Mouse (Mus musculus): ENCODE data around the gene Ankrd55. TPM values are rescaled to one million over a fixed set of nuclear protein-coding genes. Genes with fewer than 3 reads are reported as not detected.

Gene Ankrd55
- polyA plus RNA-seq, 1 experiment from 2014 or later: not detected

DNA sequence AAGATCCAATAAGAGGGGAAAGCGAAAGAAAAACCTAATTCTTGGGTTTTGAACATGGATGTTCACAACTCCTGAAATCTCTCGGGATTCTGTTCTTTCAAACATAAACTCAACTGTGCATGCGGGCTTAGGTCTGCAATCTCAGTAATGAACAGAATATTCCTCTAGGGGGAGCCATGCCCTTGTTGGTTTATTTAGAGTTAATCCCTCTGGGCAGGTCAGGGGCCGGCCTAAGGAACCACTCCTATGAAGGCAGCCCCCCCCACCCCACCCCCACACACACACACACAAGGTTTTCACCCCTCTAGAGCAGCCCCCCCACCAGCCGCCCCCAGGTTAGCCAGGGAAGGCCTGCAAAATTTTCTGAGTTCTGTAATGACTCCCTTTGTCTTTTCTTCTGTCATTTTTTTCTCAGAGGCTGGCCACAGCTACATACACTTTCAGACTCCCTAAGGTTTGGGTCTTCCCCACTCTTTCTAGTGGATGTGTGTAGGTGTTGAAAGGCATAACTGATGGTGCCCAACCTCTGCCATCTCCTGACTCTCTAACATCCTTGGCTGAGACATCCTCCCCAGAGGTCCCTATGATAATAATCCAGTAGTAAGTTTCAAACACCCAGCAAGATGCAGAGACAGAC lies 16.2 kb upstream of the Ankrd55 start:
- ATAC-seq (ENCODE audit: borderline replicate concordance, extremely low read depth, low FRiP score, low TSS enrichment): peak; percentile 65
- H3K9ac ChIP-seq: no peak overlapping the region
- no peak overlapping the region for H3K4me2 ChIP-seq
- H3K4me3 ChIP-seq: no peak overlapping the region
- no peak overlapping the region for H3K27ac ChIP-seq
- no peaks in the 10 kb centered on the region for H3K36me3 ChIP-seq
- WGBS: 14% methylated on average over 5 of the region's 5 CpGs
- H3K9me3 ChIP-seq: no peaks in the 10 kb centered on the region
- H3K27me3 ChIP-seq: no peaks in the 10 kb centered on the region
- 0 out of 2 replicates have a peak, but pooled peaks cover 3% of the 10 kb centered on the region for H3K4me1 ChIP-seq

DNA sequence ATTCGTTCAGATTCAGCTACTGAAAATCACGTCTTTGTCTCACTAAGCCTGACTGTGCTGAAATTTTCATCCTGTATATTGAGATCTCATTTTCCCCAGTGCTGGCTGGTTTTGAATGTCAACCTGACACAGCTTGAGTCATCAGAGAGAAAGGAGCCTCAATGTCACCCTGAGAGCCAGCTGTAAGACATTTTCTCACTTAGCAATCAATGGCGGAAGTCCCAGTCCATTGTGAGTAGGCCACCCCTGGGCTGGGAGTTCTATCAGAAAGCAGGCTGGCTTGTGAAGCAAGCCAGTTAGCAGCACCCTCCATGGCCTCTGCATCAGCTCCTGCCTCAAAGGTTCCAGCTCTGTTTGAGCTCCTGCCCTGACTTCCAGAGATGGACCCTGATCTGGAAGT lies 13.6 kb upstream of the Ankrd55 start:
- no peak overlapping the region for H3K27ac ChIP-seq
- H3K9me3 ChIP-seq: no peaks in the 10 kb centered on the region
- H3K36me3 ChIP-seq: no peaks in the 10 kb centered on the region
- H3K4me3 ChIP-seq: no peak overlapping the region
- no peak for ATAC-seq (ENCODE audit: borderline replicate concordance, extremely low read depth, low FRiP score, low TSS enrichment)
- 85% methylated on average over 3 of the region's 3 CpGs for WGBS
- no peak overlapping the region for H3K9ac ChIP-seq
- H3K27me3 ChIP-seq: no peaks in the 10 kb centered on the region
- H3K4me2 ChIP-seq: no peak overlapping the region
- 0 out of 2 replicates have a peak, but pooled peaks cover 3% of the 10 kb centered on the region for H3K4me1 ChIP-seq

DNA sequence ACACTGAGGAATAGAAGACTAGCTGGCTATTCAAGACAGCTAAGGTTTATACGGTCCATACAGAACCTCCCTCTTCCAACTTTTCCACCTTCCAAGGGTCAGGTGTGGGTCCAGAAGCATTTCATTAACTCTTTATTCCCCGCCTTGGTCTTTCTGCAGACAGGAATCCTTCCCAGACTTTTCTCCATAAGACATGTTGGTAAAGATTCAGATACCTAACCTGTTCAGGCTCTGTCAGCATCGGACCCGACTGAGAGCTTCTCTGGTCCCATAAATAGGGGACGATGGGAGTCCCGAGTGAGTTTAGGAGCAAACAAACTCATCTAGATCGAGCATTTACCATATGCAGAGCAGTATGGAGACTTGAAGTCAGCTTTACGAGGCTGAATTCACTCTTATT lies 12.3 kb upstream of the Ankrd55 start:
- Histone ChIP-seq H3K4me2 (no peak overlapping the region), H3K9me3 (no peaks in the 10 kb centered on the region), H3K27me3 (no peaks in the 10 kb centered on the region), H3K36me3 (no peaks in the 10 kb centered on the region), H3K4me3 (no peak overlapping the region), H3K4me1 (0 out of 2 replicates have a peak, but pooled peaks cover 3% of the 10 kb centered on the region), H3K9ac (no peak overlapping the region), H3K27ac (no peak overlapping the region)
- WGBS: 82% methylated on average over 8 of the region's 8 CpGs
- ATAC-seq (ENCODE audit: borderline replicate concordance, extremely low read depth, low FRiP score, low TSS enrichment): no peak

DNA sequence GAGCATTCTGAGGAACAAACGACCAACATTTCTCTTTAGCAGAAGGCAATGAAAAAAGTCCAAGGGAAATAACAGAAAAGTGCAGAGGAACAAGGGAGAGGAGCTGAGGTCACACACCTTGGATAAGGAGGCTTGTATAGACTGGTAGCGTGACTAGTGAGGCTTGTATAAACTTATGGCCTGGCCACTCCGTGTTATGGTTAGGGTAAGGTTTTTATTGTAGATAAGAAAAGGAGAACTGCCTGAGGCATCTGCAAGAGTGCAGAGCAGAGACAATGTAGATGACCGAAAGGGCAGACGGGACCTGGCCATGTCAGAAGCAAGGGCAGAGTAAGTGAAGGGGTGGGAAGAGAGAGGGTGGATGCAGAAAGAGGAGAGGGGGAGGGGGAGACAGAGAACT lies 10.7 kb upstream of the Ankrd55 start:
- WGBS: 54% methylated on average over 5 of the region's 5 CpGs
- Histone ChIP-seq H3K27ac (no peak overlapping the region), H3K9me3 (no peaks in the 10 kb centered on the region)

DNA sequence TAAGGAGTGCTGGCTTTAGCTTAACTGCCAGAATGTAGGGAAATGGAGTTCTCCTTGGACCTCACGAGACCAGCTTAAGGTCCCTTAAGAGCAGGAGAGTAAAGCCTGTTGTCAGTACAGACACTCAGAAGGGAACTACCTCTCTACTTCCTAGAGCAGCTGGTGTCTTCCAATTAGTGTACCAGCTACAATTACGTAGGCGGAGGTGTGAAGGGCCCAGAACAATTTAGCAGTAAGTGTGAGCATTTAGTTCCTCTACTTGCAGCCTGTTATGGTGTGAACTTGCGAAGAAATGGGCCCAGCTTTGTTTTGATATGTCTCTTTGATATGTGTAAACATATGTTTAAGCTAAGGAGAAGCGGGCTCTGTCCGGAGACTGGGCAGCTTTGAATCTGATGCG lies 10.0 kb upstream of the Ankrd55 start:
- H3K4me3 ChIP-seq: no peak overlapping the region
- H3K4me2 ChIP-seq: no peak overlapping the region
- no peak for ATAC-seq (ENCODE audit: borderline replicate concordance, extremely low read depth, low FRiP score, low TSS enrichment)
- no peaks in the 10 kb centered on the region for H3K9me3 ChIP-seq
- H3K27me3 ChIP-seq: no peaks in the 10 kb centered on the region
- H3K9ac ChIP-seq: no peak overlapping the region
- H3K4me1 ChIP-seq: 0 out of 2 replicates have a peak, but pooled peaks cover 3% of the 10 kb centered on the region
- no peak overlapping the region for H3K27ac ChIP-seq
- H3K36me3 ChIP-seq: no peaks in the 10 kb centered on the region
- 58% methylated on average over 7 of the region's 7 CpGs for WGBS

More for the DNA sequence above, 10.7 kb upstream of the Ankrd55 start:
- Histone ChIP-seq H3K9ac (no peak overlapping the region), H3K36me3 (no peaks in the 10 kb centered on the region), H3K4me2 (no peak overlapping the region), H3K27me3 (no peaks in the 10 kb centered on the region), H3K4me3 (no peak overlapping the region), H3K4me1 (0 out of 2 replicates have a peak, but pooled peaks cover 3% of the 10 kb centered on the region)
- no peak for ATAC-seq (ENCODE audit: borderline replicate concordance, extremely low read depth, low FRiP score, low TSS enrichment)

GRCm38 (mm10) chr13:112287135-112287534 lies 1.1 kb upstream of the Ankrd55 start:
- Histone ChIP-seq H3K9ac (no peak overlapping the region), H3K36me3 (no peaks in the 10 kb centered on the region), H3K27me3 (0 out of 2 replicates have a peak, but pooled peaks cover 3% of the 10 kb centered on the region), H3K4me3 (no peak overlapping the region), H3K9me3 (no peaks in the 10 kb centered on the region), H3K27ac (no peak overlapping the region), H3K4me1 (peaks cover 13% of the 10 kb centered on the region), H3K4me2 (no peak overlapping the region)
- no peak for ATAC-seq (ENCODE audit: borderline replicate concordance, extremely low read depth, low FRiP score, low TSS enrichment)
- WGBS: 75% methylated on average over 1 of the region's 1 CpGs

DNA sequence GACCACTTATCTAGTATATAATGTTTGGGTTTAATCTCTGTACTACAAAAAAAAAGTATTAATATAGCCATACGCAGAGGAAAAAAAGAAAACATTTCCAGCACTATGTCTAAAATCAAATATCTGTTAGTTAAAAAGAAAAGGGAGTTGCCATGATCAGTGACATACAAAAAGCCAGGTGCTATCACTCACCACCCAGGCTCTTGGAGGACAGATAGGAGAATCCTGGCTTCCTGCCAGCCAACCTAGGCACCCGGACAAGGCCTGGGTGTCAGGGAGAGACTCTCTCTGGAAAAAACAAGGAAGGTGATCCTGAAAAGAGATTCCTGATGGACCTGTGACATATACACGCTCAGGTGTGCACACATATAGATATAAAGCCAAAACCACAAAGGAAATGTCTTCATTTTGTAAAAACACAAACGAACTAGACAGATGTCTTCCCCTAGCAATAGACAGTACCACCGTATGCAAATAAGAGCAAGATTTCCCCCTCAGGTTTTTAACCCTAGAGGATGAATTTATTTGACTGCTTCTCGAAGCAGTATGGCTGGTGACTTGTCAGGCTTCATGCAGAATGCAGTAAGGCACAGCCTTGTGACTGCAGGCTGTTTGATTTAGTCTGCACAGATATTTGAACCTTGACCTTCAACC lies 553 bp upstream of the Ankrd55 start:
- peak overlapping the region; percentile 60 for H3K4me2 ChIP-seq
- no peaks in the 10 kb centered on the region for H3K9me3 ChIP-seq
- 0 out of 2 replicates have a peak, but pooled peaks cover 3% of the 10 kb centered on the region for H3K27me3 ChIP-seq
- peaks cover 13% of the 10 kb centered on the region for H3K4me1 ChIP-seq
- 0 out of 2 replicates have a peak overlapping the region, but pooled peaks have one; percentile 19 for H3K9ac ChIP-seq
- 31% methylated on average over 6 of the region's 6 CpGs for WGBS
- no peak for ATAC-seq (ENCODE audit: borderline replicate concordance, extremely low read depth, low FRiP score, low TSS enrichment)
- no peak overlapping the region for H3K27ac ChIP-seq
- H3K4me3 ChIP-seq: peak overlapping the region; percentile 29
- H3K36me3 ChIP-seq: no peaks in the 10 kb centered on the region

GRCm38 (mm10) chr13:112289338-112289737 lies 1.1 kb downstream of the Ankrd55 start:
- Histone ChIP-seq H3K36me3 (no peaks in the 10 kb centered on the region), H3K4me1 (peaks cover 13% of the 10 kb centered on the region), H3K27me3 (0 out of 2 replicates have a peak, but pooled peaks cover 3% of the 10 kb centered on the region), H3K27ac (no peak overlapping the region), H3K9me3 (no peaks in the 10 kb centered on the region), H3K4me2 (no peak overlapping the region), H3K9ac (no peak overlapping the region), H3K4me3 (no peak overlapping the region)
- no peak for ATAC-seq (ENCODE audit: borderline replicate concordance, extremely low read depth, low FRiP score, low TSS enrichment)
- WGBS: 47% methylated on average over 9 of the region's 9 CpGs

DNA sequence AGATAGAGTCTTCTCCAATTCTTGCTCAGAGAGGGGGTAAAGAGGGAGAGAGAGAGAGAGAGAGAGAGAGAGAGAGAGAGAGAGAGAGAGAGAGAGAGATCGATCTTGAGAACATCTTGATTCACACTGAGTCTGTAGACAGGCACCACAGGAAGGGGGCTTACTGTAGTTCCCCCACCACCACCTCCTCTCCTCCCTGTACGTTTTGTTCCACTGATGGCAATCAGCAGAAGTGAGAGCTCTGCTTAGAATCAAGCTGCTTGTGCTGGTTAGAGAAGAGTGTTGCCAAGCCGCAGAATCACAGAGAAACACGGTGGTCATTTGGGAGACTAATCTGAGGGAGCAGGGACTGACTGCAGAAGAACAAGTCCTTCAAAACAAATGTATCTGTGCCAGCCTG lies 1.7 kb downstream of the Ankrd55 start:
- peaks cover 13% of the 10 kb centered on the region for H3K4me1 ChIP-seq
- H3K4me3 ChIP-seq: no peak overlapping the region
- ATAC-seq (ENCODE audit: borderline replicate concordance, extremely low read depth, low FRiP score, low TSS enrichment): no peak
- H3K9ac ChIP-seq: no peak overlapping the region
- H3K9me3 ChIP-seq: no peaks in the 10 kb centered on the region
- H3K27ac ChIP-seq: no peak overlapping the region
- 0 out of 2 replicates have a peak, but pooled peaks cover 3% of the 10 kb centered on the region for H3K27me3 ChIP-seq
- WGBS: 43% methylated on average over 4 of the region's 4 CpGs
- no peak overlapping the region for H3K4me2 ChIP-seq
- no peaks in the 10 kb centered on the region for H3K36me3 ChIP-seq

DNA sequence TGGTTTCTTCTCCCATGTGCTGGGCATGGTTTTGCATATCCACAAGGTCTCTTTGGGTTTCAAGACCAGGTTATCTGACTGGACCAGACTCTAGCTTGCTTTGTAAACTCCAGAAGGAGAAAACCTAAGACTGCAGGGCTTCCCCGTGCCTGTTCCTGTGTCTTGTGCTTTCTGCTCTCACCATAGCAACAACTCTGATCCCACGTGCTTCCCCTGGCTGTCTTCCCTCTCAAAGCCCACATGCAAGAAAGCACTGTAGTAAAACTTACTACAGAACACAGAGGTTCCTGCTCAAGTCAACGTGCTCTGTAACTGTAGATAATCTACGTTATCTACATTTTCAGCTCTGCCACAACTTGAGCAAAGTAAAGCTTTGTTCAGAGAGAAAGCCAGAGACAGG lies 4.2 kb downstream of the Ankrd55 start:
- 52% methylated on average over 4 of the region's 4 CpGs for WGBS
- no peak for ATAC-seq (ENCODE audit: borderline replicate concordance, extremely low read depth, low FRiP score, low TSS enrichment)

GRCm38 (mm10) chr13:112293092-112293491 lies 4.8 kb downstream of the Ankrd55 start:
- H3K9ac ChIP-seq: no peak overlapping the region
- 0 out of 2 replicates have a peak, but pooled peaks cover 3% of the 10 kb centered on the region for H3K27me3 ChIP-seq
- no peaks in the 10 kb centered on the region for H3K36me3 ChIP-seq
- WGBS: 89% methylated on average over 6 of the region's 6 CpGs
- H3K4me2 ChIP-seq: no peak overlapping the region
- peaks cover 8% of the 10 kb centered on the region for H3K4me1 ChIP-seq
- H3K9me3 ChIP-seq: no peaks in the 10 kb centered on the region
- H3K27ac ChIP-seq: no peak overlapping the region
- no peak overlapping the region for H3K4me3 ChIP-seq
- no peak for ATAC-seq (ENCODE audit: borderline replicate concordance, extremely low read depth, low FRiP score, low TSS enrichment)

More for the DNA sequence above, 4.2 kb downstream of the Ankrd55 start:
- H3K4me3 ChIP-seq: no peak overlapping the region
- no peak overlapping the region for H3K9ac ChIP-seq
- H3K27me3 ChIP-seq: 0 out of 2 replicates have a peak, but pooled peaks cover 3% of the 10 kb centered on the region
- no peaks in the 10 kb centered on the region for H3K36me3 ChIP-seq
- no peaks in the 10 kb centered on the region for H3K9me3 ChIP-seq
- no peak overlapping the region for H3K4me2 ChIP-seq
- H3K4me1 ChIP-seq: peaks cover 13% of the 10 kb centered on the region
- H3K27ac ChIP-seq: no peak overlapping the region

- ATAC-seq (ENCODE audit: borderline replicate concordance, extremely low read depth, low FRiP score, low TSS enrichment): no peak
- Histone ChIP-seq H3K4me1 (no peaks in the 10 kb centered on the region), H3K9me3 (no peaks in the 10 kb centered on the region), H3K4me2 (no peak overlapping the region), H3K27ac (no peak overlapping the region), H3K9ac (no peak overlapping the region), H3K27me3 (0 out of 2 replicates have a peak, but pooled peaks cover 2% of the 10 kb centered on the region), H3K4me3 (no peak overlapping the region), H3K36me3 (no peaks in the 10 kb centered on the region)
- WGBS: 93% methylated on average over 6 of the region's 6 CpGs
Observed at GRCm38 (mm10) chr13:112294446-112294845, 6.2 kb downstream of the Ankrd55 start.

All from lung, embryonic 15.5 days (tissue).